Mouse (Mus musculus) lung, postnatal 4 days (tissue): Measurements from ENCODE around the gene Rnf186.
A peak's percentile ranks its signal among the peaks of the same experiment; 100 is the strongest.

Experiments used
- DNase-seq, 2 experiments: peaks; one replicate each; pipeline ENCODE4 v3.0.0; 2021

The Rnf186 gene

DNA sequence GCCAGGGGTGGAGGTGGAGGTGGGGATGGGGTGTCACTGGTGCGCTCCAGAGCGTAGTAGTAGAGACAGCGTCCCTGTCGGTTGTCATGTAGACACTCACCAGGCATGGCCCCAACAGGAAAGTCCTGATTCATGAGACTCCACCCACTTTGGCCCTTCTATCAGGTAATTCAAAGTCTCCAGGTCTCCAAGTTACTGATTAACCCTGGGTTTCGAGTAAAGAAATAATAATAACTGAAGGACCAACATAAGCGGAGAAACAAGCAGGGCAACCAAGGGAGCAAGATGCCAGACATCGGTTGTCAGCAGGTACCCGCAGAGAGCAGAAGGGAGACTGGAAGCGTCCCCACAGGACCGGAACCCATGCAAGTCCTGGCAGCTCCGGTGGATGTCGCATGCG is at the start of gene Rnf186:
TSS of gene Rnf186 (plus strand) at position 247 of the 400 bp plus-strand sequence.
- peak; percentile 47 to 49 for DNase-seq

DNA sequence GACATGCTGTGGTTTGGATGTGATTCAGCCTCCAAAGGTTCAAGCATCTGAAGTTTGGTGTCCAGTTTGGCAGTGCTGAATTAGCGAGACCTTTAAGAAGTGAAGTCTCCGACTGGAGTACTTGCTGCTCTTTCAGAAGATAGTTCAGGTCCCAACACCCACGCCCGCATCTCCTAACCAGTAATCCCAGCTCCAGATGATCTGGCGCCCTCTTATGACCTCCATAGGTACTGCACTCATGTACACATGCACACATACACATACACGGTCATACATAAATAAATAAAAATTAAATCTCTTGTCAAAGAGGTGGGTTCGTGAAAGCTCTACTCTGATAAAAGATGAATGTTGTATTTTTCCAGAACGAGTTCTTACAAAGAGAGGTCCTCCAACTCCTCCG is 49.6 kb upstream of the Rnf186 start:
- DNase-seq, result no peak

DNA sequence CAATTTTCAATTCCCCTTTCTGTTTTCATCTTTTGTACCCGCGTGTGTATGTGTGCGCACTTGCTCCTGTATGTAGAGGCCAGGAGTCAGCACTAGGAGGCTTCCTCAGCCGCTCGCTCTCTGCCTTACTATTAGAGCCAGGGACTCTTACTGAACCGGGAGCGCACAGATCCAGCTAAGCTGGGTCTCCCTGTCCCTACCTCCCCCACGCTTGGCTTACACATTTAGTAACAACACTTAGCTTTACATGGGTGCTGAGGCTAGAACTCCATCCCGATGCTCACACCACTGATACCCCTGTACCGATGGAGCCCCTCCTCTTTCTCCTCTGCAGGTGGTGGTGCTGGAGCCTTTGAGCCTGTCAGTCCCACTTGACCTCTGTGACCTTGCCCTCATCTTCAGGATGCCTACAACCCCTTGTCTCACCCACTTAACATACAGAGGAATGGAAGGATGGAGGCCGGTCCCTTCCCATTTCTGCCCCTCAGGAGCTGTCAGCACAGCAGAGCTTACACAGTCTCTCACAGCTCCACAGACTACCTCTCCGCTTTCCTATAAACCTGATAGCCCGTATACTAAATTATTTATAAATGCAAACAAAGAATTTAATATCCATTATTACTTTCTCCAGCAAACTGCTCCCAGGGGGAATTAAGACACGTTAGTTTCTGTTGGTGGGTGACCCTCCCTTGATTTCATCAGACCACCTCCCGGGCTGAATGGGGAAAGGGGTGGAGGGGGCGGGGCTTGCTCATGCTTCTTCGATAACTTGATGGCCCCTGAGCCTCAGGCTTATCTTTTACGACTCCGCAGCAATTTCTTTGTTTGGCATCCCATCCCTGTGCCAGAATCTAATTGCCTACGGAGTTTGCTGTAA is 45.4 kb upstream of the Rnf186 start:
- no peak for DNase-seq

DNA sequence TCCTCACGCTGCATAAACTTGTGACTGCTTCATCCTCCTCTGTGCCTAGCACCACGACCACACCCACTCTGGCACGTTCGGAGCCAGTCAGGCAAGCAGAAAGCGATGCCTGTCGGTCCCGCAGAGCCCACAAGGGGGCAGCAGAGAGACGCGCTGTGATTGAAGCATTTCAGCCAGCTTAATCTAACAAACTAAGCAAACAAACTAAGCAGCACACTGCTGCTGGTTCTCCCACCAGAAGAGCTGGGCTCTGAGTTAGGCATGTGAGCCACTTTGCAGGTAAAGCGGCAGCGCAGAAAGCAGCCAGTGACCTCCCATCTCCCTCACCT is 44.8 kb upstream of the Rnf186 start:
- peak; percentile 93 to 96 for DNase-seq

GRCm38 (mm10) chr4:138925561-138925960 is 41.4 kb upstream of the Rnf186 start:
- no peak for DNase-seq

GRCm38 (mm10) chr4:138933862-138934261 is 33.0 kb upstream of the Rnf186 start:
- no peak for DNase-seq

DNA sequence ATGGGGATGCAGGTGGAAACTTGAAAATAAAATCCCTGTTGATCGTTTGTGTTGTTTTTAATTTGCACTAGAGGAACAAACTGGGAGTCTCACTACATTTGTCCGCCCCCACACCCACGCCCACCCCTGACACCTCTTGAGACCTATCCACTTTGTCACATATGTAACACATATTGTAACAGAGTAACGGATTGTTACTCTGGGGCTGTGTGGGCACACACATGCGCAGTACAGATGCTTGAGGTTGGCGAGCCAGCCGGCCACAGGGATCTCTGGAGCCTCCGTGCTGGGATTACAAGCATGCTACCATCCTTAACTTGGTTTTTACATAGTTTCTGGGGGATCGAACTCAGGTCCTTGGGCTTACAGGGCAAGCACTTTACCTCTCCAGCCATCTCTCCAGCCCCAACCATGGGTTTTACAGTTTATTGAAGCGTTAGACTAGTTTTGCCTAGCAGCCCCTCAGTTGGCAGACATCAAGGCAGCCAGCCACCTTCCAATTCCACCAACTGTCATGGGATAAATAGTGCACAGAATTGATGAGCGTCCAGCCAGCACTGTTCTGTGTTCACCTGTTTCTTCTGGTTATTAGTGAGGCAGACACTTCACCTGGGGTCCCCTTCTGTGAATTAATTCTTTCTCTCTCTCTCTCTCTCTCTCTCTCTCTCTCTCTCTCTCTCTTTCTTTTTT is 32.3 kb upstream of the Rnf186 start:
- no peak for DNase-seq

DNA sequence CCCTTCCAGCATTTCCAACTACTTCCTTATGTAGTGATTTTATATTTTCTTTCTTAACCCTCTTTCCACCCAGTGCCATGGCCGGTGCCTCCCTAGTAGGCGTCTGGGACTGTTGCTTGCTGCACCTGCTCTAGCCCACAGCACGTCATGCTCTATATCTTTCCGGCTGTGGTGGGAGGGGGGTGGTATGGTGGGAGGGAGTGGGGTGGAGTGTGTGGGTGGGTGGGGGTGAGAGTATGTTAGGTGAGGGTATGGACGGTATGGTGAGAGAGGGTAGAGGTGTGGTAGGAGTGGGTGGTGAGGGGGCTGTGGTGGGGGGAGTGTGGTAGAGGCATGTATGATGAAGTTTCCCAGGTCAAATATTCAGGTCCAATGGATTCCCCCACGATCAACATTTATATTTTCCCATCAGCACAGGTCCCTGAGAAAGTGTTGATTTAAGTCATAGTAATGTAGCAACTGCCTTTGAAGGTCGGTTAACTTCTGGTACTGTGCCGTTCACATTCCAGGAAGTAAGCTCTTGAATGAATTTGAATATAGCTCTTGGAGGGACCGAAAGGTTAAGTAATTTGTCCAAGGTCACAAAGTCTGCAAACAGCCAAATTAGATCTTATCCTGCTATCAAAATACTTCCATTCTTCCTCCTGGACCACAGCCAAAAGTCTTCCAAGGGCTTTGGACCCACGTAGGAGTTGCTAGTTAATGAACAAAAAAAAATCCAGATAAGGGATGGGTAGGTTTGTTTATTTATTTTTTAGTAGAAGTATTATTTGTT is 28.2 kb upstream of the Rnf186 start:
- peak in 1 of 2 experiments; percentile 36 for DNase-seq

- DNase-seq, result peak; percentile 66 to 76
Observed at GRCm38 (mm10) chr4:138939481-138939880, 27.4 kb upstream of the Rnf186 start.

DNA sequence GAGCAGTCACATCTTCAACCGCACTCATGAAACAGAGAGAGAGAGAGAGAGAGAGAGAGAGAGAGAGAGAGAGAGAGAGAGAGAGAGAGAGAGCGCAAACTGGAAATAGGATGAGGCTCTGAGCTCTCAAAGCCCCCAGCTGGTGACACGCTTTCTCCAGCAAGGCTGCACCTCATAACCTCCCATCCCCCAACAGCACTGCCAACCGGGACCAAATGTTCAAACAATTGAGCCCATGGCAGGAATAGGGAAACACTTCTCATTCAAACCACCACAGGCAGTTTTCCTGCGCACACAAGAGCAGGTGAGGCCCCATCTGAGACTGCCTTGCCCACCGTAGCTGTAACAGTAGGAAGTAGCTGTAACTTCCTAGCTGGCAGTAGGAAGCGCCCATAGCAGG is 25.5 kb upstream of the Rnf186 start:
- no peak for DNase-seq

DNA sequence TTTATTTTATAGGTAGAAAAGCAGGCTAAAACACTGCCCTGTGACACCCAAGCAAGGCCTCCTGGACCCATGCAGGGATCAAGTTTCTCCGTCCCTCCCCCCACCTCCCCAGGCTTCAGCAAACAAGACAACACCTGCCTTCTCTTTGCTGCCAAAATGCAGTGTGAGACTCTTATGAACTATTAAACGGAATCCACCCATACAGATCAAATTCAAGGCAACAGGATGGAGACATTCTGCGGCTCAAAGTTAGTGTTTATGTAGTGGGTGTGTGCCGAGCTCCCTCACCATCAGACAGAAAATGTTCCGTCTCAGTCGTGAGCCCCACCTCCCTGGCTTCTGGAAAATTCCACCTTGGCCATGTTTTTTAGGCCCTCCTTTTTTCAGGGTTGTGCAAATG is 24.9 kb upstream of the Rnf186 start:
- DNase-seq, result peak; percentile 20 to 48

DNA sequence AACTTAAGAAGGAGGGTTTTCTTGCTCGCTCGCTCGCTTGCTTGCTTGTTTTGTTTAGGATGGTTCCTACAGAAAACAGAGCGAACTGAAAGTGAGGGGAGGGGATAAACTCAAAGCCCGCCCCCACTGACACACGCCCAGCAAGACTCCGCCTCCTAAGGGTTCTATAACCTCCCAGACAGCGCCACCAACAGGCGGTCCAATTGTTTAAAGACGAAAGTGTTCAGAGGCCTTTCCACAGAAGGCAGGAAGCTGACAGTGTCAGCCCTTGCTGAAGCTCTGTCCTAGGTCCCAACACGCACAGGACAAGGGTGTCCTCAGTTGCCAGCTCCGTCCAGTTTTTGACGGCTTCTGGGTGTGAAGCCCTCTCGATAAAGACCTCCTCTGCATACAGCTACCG is 23.2 kb upstream of the Rnf186 start:
- DNase-seq, result peak; percentile 86 to 92

- DNase-seq, result no peak
Observed at GRCm38 (mm10) chr4:138948257-138948656, 18.7 kb upstream of the Rnf186 start.

DNA sequence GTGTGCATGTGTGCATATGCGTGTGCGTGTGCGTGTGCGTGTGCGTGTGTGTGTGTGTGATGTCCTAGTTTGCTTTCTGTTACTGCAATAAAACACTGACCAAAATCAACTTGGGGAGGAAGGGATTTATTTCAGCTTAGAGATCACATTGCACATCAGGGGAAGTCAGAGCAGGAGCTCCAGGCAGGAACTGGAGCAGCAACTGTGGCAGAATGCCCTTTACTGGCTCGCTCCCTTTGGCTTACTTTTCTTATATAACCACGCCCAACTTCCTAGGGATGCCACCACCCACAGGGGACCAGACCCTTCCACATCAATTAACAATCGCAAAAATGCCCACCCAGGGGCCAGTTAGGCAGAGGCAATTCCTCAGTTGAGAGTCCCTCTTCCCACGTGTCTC is 8.3 kb upstream of the Rnf186 start:
- DNase-seq, result no peak

- no peak for DNase-seq
Observed at GRCm38 (mm10) chr4:138959120-138959519, 7.8 kb upstream of the Rnf186 start.

DNA sequence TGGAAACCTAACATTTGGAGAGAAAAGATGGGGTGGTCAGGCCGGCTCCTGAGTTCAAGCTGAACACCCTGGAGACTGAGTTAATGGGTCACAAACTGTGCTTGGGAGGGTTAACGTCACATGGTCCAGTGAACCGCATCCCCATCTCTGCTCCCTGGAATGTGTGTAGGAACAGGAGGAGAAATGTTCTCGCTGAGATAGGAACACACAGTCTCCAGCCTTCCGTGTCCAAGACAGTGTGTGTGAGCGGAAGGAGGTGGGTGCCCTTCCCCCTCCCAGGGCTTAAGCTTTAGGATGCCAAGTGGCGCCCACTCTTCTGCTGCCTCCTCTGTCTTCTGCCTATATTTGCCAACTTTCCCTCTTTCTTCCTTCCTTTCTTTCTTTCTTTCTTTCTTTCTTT is 7.0 kb upstream of the Rnf186 start:
- DNase-seq, result no peak

GRCm38 (mm10) chr4:138962719-138963118 is 4.2 kb upstream of the Rnf186 start:
- no peak for DNase-seq

DNA sequence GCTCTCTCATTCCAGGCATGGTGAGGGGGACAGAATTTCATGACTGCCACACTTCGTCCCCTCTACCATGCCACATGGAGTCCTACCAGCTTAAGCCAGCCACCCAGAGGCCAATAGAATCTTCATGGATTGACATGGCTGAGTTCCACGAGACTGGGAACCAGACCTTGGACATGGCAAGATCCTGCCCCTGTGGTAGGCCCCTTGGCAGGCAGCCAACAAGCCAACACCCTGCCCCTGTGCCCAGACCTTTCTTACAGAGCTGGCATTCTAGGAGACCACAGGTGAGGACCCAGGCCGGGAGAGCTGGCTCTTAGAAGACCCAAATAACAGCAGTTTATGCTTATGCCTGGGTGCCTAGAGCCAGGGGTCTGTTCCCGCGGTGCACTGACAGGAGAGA is 1.0 kb upstream of the Rnf186 start:
- DNase-seq, result peak in 1 of 2 experiments; percentile 39

- DNase-seq, result no peak
Observed at GRCm38 (mm10) chr4:138967485-138967884, 573 bp downstream of the Rnf186 start.

- no peak for DNase-seq
Observed at GRCm38 (mm10) chr4:138968772-138969556, 2.1 kb downstream of the Rnf186 start.

DNA sequence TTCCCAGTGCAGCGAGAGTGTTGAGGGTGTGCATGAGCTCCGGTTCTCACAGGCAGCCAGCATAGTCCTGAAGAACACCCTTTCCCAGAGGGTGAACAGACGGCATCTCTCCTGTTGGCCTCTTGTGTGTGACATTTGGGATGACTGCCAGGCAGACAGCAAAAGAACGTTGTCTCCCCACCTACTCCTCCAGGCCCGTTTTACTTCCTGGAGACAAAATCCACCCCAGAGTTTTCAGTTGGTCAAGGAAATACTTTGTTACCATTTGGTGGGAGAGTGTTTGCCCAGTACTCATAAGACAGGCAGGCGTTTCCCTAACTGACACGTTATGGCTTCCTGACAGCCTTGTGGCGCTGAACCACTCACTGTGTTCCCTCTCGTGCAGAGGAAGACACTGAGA is 2.8 kb downstream of the Rnf186 start:
- DNase-seq, result peak in 1 of 2 experiments; percentile 36

GRCm38 (mm10) chr4:138971371-138971770 is 4.5 kb downstream of the Rnf186 start:
- no peak for DNase-seq
